Mouse (Mus musculus) liver, adult 2 months (tissue): ENCODE measurements around the gene Ppp1r13b.

Experiments used
- CTCF ChIP-seq: fragments of 200-500 bp; IDR thresholded peaks from 2 replicates; pipeline ENCODE4 v1.5.1; 2011; ENCODE audit warnings: low read depth, low read length, control low read depth
- POLR2A ChIP-seq: fragments of 200-500 bp; IDR thresholded peaks from 2 replicates; pipeline ENCODE4 v1.6.1; 2011; ENCODE audit warnings: low read length, control low read depth; ENCODE audit not compliant: insufficient read depth; ENCODE audit errors: extremely low read depth

GRCm38 (mm10) chr12:111817991-111818390, 89.9 kb downstream of the Ppp1r13b start:
- no peak for TF ChIP-seq CTCF
- no peak for TF ChIP-seq POLR2A
